Mouse (Mus musculus) cerebellum, adult 2 months (tissue): ENCODE measurements at regions not wholly inside any gene's neighbourhood (a gene's known extent, or its start where the extent isn't known, plus 50 kb on each side); places are given as distances from the start of the nearest gene placed in this dataset.

ENCODE experiments used
- DNase-seq, 2 experiments: peaks; one replicate each; pipeline ENCODE4 v3.0.0; 2021
- H3K27ac ChIP-seq: fragments of 200-500 bp; 2 replicates; pipeline ENCODE4 v1.5.1; 2012; ENCODE audit warnings: low read length, control low read depth, inconsistent platforms; ENCODE audit not compliant: insufficient read depth
- H3K27me3 ChIP-seq: fragments of 200-500 bp; 2 replicates; pipeline ENCODE4 v1.6.1; 2012; ENCODE audit warnings: inconsistent platforms, mild to moderate bottlenecking, low read length, moderate library complexity; ENCODE audit not compliant: control insufficient read depth, insufficient read depth
- H3K4me1 ChIP-seq: fragments of 200-500 bp; 2 replicates; pipeline ENCODE4 v1.6.1; 2011; ENCODE audit warnings: low read length; ENCODE audit not compliant: control insufficient read depth, insufficient read depth
- H3K4me3 ChIP-seq: fragments of 200-500 bp; replicated peaks from 2 replicates; pipeline ENCODE3; 2011; ENCODE audit warnings: mild to moderate bottlenecking, low read depth, low read length, control low read depth; ENCODE audit not compliant: insufficient read depth
- CTCF ChIP-seq: fragments of 200-500 bp; IDR thresholded peaks from 2 replicates; pipeline ENCODE4 v1.5.1; 2011; ENCODE audit warnings: low read depth, mild to moderate bottlenecking, control low read depth, low read length, moderate library complexity, borderline replicate concordance; ENCODE audit not compliant: insufficient read depth
- POLR2A ChIP-seq: fragments of 200-500 bp; IDR thresholded peaks from 2 replicates; pipeline ENCODE4 v1.6.1; 2011; ENCODE audit warnings: low read length, control low read depth, borderline replicate concordance; ENCODE audit not compliant: insufficient read depth
- WGBS: fragments of 180-500 bp; shearing (Covaris S2); methylation state at CpG from one replicate; pipeline ENCODE4 v1.1.7; 2018; 5-methylcytosine and 5-hydroxymethylcytosine counted together

DNA sequence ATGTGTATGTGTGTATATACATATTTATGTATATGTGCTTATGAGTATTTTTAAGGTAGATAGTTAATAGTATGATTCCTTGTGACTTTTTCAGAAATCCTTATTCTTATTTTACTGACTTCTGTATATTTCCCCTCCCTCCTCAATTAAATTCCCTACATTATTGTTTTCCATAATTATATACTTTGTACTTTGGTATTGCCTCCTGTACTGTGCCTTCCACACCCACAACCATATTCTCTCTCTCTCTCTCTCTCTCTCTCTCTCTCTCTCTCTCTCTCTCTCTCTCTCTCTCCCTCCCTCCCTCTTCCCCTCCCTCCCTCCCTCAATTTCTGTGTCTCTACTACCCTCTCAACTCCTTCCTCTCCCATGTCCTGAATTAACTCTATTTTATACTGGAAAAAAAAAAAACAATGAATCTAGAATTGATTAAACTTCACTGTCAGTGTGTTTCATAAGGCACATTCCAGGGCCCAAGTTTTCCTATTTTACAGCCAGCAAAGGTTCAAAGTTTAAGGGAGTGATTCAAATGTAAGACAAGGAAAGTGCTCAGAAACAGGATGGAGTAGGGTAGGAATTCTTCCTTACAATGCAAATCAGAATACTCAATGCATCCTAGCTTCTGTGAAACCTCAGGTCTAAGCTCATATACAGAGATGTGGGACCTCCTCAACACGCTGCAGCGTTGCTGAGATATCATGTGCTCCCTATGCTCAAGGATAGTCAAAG, 911.9 kb downstream of the Speer2 start:
- H3K4me1 ChIP-seq, result no peaks in the 10 kb centered on the region
- DNase-seq, result no peak
- H3K27me3 ChIP-seq, result no peaks in the 10 kb centered on the region
- no peak overlapping the region for H3K27ac ChIP-seq
- H3K4me3 ChIP-seq, result no peak overlapping the region
- WGBS, result 88% methylated on average over 2 of the region's 2 CpGs
- TF ChIP-seq CTCF, result no peak
- no peak for TF ChIP-seq POLR2A

DNA sequence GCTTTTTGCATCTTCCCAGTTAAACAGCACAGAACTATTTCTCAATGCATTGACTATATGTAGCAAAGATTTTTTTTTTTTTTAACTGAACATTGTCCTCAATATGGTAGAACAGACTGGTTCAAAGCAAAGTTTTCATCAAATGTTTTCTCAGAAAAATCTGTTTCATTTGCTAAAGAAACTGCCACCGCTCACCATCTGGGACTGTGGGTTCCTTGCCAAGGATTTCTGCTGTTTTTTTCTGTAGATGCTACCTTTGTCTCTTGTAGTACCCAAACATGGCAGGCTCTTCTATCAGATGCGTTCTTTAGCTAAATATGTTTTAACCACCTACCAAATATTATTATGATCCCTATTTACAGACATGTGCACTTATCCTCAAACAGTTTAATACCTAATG, 952.7 kb downstream of the Speer2 start:
- WGBS, result 18% methylated on average over 2 of the region's 2 CpGs
- peak in 1 of 2 experiments; percentile 36 for DNase-seq
- TF ChIP-seq CTCF, result no peak
- TF ChIP-seq POLR2A, result no peak
- Histone ChIP-seq H3K4me3 (no peak overlapping the region), H3K27me3 (no peaks in the 10 kb centered on the region), H3K27ac (no peak overlapping the region), H3K4me1 (no peaks in the 10 kb centered on the region)

GRCm38 (mm10) chr16:68898136-68898535, 965.4 kb downstream of the Speer2 start:
- Histone ChIP-seq H3K27me3 (no peaks in the 10 kb centered on the region), H3K27ac (no peak overlapping the region), H3K4me1 (no peaks in the 10 kb centered on the region), H3K4me3 (no peak overlapping the region)
- 70% methylated on average over 4 of the region's 4 CpGs for WGBS
- no peak for TF ChIP-seq POLR2A
- no peak for TF ChIP-seq CTCF
- no peak for DNase-seq

GRCm38 (mm10) chr16:68848733-68849132, 1014.8 kb downstream of the Speer2 start:
- H3K4me3 ChIP-seq, result no peak overlapping the region
- TF ChIP-seq CTCF (no peak), POLR2A (no peak)
- 16% methylated on average over 3 of the region's 3 CpGs for WGBS

More at GRCm38 (mm10) chr16:68848733-68849132, 1014.8 kb downstream of the Speer2 start:
- DNase-seq, result no peak
- no peaks in the 10 kb centered on the region for H3K27me3 ChIP-seq
- no peak overlapping the region for H3K27ac ChIP-seq
- H3K4me1 ChIP-seq, result no peaks in the 10 kb centered on the region
